Mouse (Mus musculus) liver, embryonic 14 days (tissue): ENCODE measurements around the gene Sprr3. TPM values are rescaled to one million over a fixed set of nuclear protein-coding genes. Genes with fewer than 3 reads are reported as not detected.

ENCODE experiments used
- polyA plus RNA-seq: library from polyadenylated mRNA; depleted of rRNA; stranded (reverse); fragments of >200 nt; gene quantifications from 2 replicates; pipeline ENCODE4 v1.2.3, GENCODE M21; 2012; rRNA removed

The Sprr3 gene
- not detected in 2 replicates for polyA plus RNA-seq

DNA sequence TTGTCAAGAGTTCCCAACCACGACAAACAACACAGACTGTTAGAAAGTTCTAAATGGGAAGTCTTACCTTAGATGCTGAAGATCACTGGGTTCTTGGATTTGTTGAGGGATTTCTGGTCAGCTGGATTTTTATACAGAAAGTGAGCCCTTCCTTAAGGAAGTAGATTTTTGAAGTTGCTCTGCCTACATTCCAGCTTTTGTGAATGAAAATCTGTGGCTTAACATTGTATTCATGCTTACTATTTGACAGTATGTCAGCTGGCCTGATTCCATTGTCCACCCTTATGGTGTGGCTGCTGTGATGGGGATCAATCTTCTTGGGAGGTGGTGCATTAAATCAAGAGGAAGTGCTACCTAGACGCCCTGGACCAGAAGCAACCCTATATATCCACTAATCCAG lies at the start of gene Sprr3:
TSS of gene Sprr3 (minus strand) at position 101 of the 400 bp plus-strand sequence.

DNA sequence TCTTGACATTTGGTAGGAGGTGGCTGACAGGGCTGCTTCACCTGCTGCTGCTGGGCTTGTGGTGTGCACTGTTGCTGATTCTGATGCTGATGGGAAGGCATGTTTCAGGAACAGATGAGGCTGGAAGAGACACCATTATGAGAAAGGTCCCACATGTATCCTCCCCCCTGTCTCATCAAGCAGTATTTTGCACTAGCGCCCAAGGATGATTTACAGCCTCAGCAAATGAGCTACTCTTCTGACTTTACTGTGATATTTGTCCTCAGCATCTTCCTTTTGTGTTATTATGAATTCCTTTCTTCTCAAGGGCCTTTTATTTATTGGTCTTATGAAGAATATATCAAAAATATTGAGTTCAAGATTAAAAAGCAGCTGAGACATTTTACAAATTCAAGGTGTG lies 41.9 kb upstream of the Sprr3 start, which contains the start of gene Sprr4:
TSS of gene Sprr4 (minus strand) at position 101 of the 400 bp plus-strand sequence.

DNA sequence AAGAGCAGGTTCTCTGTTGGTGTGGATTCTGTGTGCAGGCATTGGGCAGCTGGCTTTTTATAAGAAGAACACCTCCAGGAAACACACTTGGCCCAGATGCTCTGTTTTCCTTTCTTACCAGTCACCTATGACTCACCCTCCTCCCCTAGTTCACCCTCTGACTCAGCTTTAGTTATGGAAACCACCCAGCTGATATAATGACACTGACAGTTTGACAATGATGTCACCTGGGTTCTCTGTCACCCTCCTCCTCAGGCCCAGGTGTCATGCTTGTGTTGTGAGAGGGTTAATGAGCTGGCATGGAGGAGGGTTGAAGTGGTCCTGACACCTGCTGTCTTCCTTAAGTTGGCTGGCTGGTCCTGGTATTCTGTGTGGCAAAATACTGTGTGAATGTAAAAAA lies 27.3 kb upstream of the Sprr3 start, which contains the start of gene Sprr1a:
TSS of gene Sprr1a (minus strand) at position 33 of the 400 bp plus-strand sequence.

DNA sequence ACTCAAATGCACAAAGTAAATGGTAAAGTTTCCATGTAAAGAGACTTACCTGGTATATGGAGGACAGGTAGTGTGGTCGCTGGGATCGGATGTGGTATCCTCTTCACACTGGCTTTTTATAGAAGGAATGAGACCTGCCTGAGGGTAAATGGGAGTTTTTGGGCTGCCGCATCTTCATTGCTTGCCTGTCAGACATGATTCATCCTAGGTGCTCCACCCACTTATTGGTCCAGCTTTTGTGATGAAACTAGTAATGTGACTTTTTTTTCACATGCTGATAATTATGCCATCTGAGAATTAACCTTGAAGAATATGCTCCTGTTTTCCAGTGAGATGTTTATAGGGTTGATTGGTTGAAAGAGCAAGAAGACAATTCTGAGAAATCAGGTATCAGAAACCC lies 19.8 kb downstream of the Sprr3 start, which contains the start of gene Sprr1b:
TSS of gene Sprr1b (minus strand) at position 101 of the 400 bp plus-strand sequence.

DNA sequence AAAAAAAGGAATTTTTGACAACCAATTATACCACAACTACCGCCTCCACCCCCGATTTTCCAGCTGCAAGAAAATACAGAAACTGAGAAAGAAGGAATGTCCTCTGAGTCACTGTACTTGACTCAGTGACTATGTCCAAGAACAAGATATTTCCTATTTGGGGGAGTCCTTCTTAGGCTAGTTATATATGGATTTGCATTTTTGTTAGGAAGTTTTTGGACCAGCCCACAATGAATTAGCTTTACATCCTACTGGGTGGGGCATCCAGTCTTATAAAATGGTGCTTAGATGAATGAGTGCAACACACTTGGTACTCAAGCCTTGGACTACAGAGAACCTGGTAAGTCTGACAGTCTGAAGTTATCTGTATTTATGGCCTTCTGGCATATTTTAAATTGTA lies 26.2 kb downstream of the Sprr3 start, which contains the start of gene Sprr2k:
TSS of gene Sprr2k (plus strand) at position 301 of the 400 bp plus-strand sequence.

DNA sequence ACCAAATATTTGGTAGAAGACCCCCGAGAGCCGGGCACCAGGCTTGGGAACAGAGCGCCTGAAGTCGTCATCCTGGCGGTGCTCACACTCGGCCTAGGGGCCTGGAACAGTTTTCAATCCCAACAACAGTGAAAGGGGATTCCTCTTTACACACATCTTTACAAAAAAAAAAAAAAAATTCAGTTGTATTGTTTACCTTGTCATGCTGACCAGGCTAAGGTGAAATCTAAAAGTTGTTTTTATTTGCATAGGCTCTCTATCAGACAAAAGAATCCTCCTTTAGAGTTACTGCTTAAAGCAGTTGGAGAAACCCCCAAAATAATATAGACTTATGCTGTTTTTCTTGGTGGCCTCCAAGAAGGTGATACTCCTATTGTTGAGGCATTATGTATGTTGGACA lies 29.2 kb downstream of the Sprr3 start, which contains the start of gene Gm9774:
TSS of gene Gm9774 (minus strand) at position 101 of the 400 bp plus-strand sequence.

DNA sequence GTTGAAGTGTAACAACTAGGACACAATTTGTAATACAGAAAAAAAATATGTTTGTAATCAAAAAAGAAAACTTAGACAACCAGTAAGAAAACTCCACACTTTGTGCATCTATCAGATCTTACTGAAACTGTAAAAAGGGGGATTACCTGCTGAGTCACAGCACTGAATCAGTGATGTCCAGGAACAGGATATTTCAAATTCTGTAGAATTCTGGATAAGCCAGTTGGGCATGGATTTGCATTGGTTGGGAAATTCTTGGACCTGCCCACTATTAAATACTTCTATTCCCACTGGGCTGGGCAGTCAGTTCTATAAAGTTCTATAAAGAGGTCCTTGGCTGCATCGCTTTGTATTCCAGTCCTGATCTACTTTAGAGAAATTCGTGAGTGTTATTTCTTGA lies 40.7 kb downstream of the Sprr3 start, which contains the start of gene Sprr2j-ps:
TSS of gene Sprr2j-ps (plus strand) at position 301 of the 400 bp plus-strand sequence.

DNA sequence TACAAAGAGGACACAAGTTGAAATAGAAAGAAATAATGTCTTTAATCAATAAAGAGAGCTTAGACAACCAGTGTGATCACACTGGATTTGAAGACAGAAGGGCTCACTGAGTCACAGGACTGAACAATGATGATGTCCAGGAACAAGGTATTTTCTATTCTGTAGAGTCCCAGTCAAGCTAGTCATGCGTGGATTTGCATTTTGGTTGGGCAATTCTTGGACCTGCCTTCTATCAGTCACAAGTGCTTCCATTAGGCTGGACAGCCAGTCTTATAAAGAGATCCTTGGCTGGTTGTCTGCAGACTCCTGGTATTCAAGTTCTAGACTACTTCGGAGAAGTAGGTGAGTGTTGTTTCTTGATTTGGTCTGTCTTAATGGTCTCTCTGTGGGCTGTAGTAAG lies 50.8 kb downstream of the Sprr3 start, which contains the start of gene Sprr2i:
TSS of gene Sprr2i (plus strand) at position 301 of the 400 bp plus-strand sequence.

Other genes with a start within 250 kb of the Sprr3 start
- gene Sprr2a1, start 242.9 kb downstream of the Sprr3 start, polyA plus RNA-seq = not detected in 2 replicates
- 0.19 and 0.24 TPM in 2 replicates for gene Sprr2a2, start 242.8 kb downstream of the Sprr3 start, polyA plus RNA-seq
- gene Sprr2a3, start 173.3 kb downstream of the Sprr3 start, polyA plus RNA-seq = not detected in 2 replicates
- not detected in 2 replicates for gene Sprr2b, start 142.1 kb downstream of the Sprr3 start, polyA plus RNA-seq
- not detected in 2 replicates for gene Sprr2d, start 119.6 kb downstream of the Sprr3 start, polyA plus RNA-seq
- not detected in 2 replicates for gene Sprr2e, start 106.6 kb downstream of the Sprr3 start, polyA plus RNA-seq
- not detected in 2 replicates for gene Sprr2f, start 93.5 kb downstream of the Sprr3 start, polyA plus RNA-seq
- not detected in 2 replicates for gene Sprr2h, start 73.0 kb downstream of the Sprr3 start, polyA plus RNA-seq
- gene Sprr2i, start 50.7 kb downstream of the Sprr3 start, polyA plus RNA-seq = not detected in 2 replicates
- gene Sprr2j-ps, start 40.6 kb downstream of the Sprr3 start, polyA plus RNA-seq = not detected in 2 replicates
- gene Gm9774, start 29.3 kb downstream of the Sprr3 start, polyA plus RNA-seq = 3.4 and 4.3 TPM in 2 replicates
- 0.05 TPM in 1 of 2 replicates, not detected in the other for gene Sprr2k, start 26.1 kb downstream of the Sprr3 start, polyA plus RNA-seq
- not detected in 2 replicates for gene Sprr1b, start 19.9 kb downstream of the Sprr3 start, polyA plus RNA-seq
- 0.06 TPM in 1 of 2 replicates, not detected in the other for gene Sprr1a, start 27.2 kb upstream of the Sprr3 start, polyA plus RNA-seq
- gene Sprr4, start 41.8 kb upstream of the Sprr3 start, polyA plus RNA-seq = not detected in 2 replicates
- not detected in 2 replicates for gene 2310046K23Rik, start 75.8 kb upstream of the Sprr3 start, polyA plus RNA-seq
- gene Ivl, start 115.0 kb upstream of the Sprr3 start, polyA plus RNA-seq = 0.03 TPM in 2 replicates
- 0.03 TPM in 1 of 2 replicates, not detected in the other for gene Smcp, start 130.3 kb upstream of the Sprr3 start, polyA plus RNA-seq
- gene 2210017I01Rik, start 148.8 kb upstream of the Sprr3 start, polyA plus RNA-seq = not detected in 2 replicates
- not detected in 2 replicates for gene Lce6a, start 162.9 kb upstream of the Sprr3 start, polyA plus RNA-seq
- not detected in 2 replicates for gene Lce1a1, start 189.6 kb upstream of the Sprr3 start, polyA plus RNA-seq
- gene Lce1b, start 198.2 kb upstream of the Sprr3 start, polyA plus RNA-seq = not detected in 2 replicates
- gene Lce1a2, start 211.6 kb upstream of the Sprr3 start, polyA plus RNA-seq = not detected in 2 replicates
- not detected in 2 replicates for gene Lce1c, start 220.5 kb upstream of the Sprr3 start, polyA plus RNA-seq
- not detected in 2 replicates for gene Lce1d, start 228.5 kb upstream of the Sprr3 start, polyA plus RNA-seq